Mouse (Mus musculus) adrenal gland, adult 8-10 months (tissue): Measurements from ENCODE around the gene Clock. TPM values are rescaled to one million over a fixed set of nuclear protein-coding genes. Genes with fewer than 3 reads are reported as not detected.

Experiments
- DNase-seq: peaks from one replicate; pipeline ENCODE4 v3.0.0; 2022
- total RNA-seq, 4 experiments: library from RNA; stranded (reverse); gene quantifications; 2 replicates each; pipeline ENCODE4 v1.2.4; 2022

Gene Clock
- total RNA-seq, 4 experiments from 2014 or later = 34.7 to 45.4 (median 43.5) TPM

DNA sequence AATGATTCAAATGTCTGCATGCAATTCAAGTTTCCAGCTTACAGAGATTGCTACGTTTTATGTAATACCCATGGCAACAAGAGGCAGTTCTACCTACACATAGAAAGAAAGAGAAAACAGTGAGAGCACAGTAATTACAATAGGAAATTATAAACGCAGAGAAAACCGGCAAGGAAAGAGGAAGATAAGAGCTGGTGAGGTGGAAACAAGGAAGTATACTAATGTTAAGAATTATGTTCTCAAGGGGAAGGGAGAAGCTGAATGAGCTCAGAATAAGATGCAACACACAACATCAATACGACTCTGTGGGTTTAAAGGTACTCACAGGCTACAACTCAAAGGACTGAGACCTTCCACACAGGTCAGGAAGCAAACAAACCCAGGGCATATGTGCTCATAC is 29.6 kb downstream of the Clock start:
- DNase-seq = no peak

- no peak for DNase-seq
These were observed 53.6 kb downstream of the Clock start for GRCm38 (mm10) chr5:76250948-76251347.

GRCm38 (mm10) chr5:76246539-76246938 is 58.1 kb downstream of the Clock start:
- no peak for DNase-seq

DNA sequence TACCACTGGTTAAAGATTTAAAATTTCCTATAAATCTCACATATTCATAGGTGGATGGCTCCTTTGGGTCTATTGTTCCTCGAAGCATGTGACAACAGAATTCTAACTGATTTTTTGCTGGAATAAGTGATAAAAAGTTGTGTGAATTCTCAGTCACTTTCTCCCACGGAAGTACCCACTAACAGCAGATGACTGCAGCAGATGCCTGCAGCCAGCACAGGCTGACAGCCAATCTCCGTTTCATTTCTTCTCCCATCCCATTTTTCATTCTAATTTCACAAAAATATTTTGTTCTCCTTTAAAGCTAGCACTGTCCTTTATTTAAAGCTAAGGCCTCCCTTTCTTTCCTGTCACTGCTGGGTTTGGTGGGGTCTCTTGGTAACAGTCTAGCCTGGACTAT is 59.2 kb downstream of the Clock start:
- DNase-seq = no peak

DNA sequence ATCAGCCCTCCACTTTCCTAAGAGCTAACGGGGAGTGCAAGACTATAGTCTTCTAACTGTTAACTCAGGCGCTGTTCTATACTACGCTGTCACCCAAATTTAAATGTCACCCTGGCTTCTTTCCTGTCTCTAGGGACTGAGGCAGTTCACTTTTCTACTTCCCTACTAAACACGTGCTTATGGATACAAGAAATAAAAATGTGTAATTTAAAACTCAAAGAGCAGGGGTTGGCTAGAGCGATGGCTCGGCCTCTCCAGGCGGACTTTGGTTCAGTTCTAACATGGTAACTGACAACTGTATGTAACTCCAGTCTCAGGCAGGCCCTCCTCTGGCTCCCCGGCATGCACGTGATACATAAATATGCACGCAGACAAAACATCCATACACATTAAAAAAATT is 60.2 kb downstream of the Clock start:
- DNase-seq = no peak

DNA sequence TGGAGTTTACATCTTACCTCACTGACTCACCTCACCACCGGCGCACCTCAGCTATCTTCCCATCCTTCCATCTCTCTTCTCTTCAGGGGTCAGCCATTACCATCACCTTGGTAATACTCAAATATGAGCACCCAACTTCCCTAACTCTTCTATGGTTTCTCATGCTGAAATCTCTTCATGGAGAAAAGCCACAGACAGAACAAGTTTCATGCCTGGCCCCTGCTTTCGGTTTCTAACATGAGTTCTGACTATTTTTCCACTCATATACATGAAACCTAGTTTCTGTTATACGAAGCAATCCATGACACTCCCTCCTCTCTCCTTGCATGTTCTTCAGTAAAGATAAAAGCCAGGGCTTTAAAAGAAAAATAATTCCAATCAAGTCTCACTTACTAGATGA is 60.7 kb downstream of the Clock start:
- no peak for DNase-seq

GRCm38 (mm10) chr5:76243274-76243673 is 61.3 kb downstream of the Clock start:
- no peak for DNase-seq

DNA sequence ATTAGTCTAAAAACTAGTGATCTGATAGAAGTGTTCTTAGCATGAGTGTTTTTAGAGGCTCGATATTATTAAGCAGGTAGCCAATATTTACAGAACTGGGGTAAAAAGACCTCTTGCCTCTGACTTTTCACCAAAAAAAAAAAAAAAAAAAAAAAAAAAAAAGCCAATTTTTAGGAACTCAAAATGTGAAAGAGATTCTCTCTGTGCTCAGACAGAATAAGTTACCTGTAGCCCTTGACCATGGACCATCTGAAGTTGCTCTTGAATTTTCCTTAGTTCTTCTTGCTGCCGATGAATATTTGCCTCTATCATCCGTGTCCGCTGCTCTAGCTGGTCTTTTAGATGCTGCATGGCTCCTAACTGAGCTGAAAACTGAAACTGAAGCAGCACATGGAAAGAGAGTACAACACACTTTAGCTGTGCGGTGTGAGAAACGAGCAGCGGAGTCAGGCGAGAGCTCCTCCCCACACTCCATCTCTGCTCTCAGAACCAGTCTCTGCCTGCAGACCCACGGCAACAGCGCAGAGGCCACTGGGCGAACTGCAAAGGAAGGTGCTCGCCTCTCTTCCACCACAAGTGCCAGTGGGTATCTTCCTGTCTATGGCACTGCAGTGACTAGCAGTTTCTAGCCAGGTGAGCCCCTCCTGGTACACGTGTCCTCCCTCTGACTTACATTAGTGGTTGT is 73.3 kb downstream of the Clock start:
- DNase-seq = no peak

- DNase-seq = no peak
These were observed 87.9 kb downstream of the Clock start for GRCm38 (mm10) chr5:76216691-76217090.

GRCm38 (mm10) chr5:76208066-76208465 is 96.5 kb downstream of the Clock start:
- no peak for DNase-seq

- no peak for DNase-seq
These were observed 98.7 kb downstream of the Clock start for GRCm38 (mm10) chr5:76205886-76206285.

GRCm38 (mm10) chr5:76203171-76203570 is 101.4 kb downstream of the Clock start:
- no peak for DNase-seq

DNA sequence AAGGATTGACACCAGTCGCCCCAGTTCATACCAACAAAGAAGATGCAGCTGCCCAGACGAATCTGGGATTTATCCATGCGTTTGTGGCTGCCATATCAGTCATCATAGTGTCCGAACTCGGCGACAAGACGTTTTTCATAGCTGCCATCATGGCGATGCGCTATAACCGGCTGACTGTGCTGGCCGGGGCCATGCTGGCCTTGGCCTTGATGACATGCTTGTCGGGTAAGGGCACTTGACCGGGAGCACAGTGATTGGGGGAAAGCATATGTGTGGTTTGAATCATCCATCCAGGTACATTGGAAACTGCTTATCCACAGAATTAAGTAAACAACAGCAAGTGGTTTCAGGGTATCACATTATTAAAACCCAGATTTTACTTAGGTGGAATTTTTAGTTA is 105.2 kb downstream of the Clock start:
- DNase-seq = peak; percentile 25

- no peak for DNase-seq
These were observed 110.1 kb downstream of the Clock start for GRCm38 (mm10) chr5:76194377-76194945.

DNA sequence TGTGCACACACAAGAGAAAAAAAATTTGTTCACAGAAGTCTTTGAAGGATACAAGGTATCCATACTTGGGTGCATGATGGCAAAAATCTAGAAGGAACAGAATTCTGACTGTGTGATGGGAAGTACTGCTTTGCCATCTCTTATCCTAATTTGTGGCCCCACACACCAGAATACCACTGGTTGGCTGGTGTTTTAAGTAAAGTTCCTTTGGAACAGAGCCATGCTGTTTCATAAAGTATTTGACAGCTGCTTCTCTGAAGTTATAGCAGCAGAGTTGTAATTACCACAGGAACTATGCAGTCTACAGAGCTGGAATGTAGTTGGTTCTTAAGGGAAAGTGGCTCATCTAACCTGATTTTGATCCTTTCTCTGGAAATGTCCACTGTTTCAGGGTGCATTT is 111.5 kb downstream of the Clock start:
- DNase-seq = no peak

DNA sequence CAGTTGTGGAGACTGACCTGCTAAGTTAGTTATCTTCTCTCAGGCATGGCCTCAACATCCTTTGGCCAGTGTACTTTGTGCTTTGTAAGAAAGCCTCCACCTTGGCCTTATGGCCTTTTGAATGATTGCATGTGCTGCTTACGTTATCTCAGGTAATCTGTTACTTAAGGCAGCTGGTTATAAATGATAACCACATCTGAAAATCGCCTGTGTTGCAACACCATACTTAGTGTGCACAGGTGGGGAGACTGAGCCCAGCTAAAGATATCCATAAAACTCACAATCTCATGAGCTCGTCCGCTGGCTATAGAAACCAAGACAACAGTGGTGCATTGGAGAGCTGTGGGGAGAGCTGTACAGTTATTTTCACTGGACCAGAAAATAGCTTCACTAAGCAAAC is 114.0 kb downstream of the Clock start:
- DNase-seq = no peak

- no peak for DNase-seq
These were observed 116.7 kb downstream of the Clock start for GRCm38 (mm10) chr5:76187885-76188284.

GRCm38 (mm10) chr5:76184286-76185080 is 120.1 kb downstream of the Clock start:
- peak; percentile 56 for DNase-seq

GRCm38 (mm10) chr5:76183750-76184261 is 120.8 kb downstream of the Clock start, which contains the start of gene Tmem165:
Gene Tmem165 (plus strand): TSS chr5:76183880.
- DNase-seq = peak; percentile 92

DNA sequence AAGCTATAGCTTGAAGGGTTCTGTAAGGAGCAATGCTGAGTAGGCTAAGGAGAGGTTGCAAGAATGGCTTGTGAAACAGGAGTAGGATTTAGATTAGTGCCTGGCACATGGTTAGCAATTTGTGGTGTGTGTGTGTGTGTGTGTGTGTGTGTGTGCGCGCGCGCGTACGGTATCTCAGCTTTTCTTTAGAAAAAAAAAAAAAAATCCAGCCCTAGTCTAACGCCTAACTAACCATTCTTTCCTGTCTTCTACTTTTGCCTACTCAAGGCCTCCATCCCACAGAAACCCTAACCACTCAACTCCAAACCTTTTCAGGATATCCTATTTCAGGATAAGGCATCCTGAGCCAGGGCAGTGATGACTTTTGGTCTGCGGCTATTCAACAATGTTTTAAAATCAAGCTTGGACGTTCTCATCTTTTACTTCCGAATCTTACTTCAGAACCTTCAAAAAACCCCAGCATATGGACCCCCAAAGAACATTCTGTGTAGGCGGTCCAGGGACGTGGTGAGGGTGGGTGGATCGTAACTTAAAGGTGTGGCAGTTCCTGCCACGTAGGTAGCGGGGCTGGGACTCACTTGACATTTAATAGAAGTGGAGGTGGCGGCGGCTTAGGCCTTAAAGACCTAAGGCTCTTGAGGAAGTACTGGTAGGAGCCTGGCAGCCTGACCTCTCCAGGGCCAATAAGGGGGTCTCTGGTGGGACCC is 121.4 kb downstream of the Clock start:
- DNase-seq = no peak

- DNase-seq = no peak
These were observed 122.3 kb downstream of the Clock start for GRCm38 (mm10) chr5:76182326-76182725.

DNA sequence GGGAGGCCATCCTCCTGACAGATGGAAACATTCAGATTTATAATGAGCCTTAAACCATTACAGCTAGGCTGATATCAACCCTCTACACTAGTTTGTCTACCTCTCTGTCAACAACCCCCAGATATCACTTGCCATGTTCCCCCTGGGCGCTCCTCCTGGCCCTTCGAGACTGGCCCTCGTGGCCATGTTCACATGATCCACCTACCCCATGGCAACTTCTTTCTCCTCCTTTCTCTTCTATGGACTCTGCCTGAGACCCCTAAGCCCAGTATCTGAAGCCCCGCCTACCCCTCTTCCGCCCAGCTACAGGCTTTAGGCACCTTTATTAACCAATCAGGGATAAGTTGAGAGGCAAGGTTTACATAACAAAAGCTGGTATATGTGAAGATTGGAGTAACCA is 124.8 kb downstream of the Clock start:
- no peak for DNase-seq

DNA sequence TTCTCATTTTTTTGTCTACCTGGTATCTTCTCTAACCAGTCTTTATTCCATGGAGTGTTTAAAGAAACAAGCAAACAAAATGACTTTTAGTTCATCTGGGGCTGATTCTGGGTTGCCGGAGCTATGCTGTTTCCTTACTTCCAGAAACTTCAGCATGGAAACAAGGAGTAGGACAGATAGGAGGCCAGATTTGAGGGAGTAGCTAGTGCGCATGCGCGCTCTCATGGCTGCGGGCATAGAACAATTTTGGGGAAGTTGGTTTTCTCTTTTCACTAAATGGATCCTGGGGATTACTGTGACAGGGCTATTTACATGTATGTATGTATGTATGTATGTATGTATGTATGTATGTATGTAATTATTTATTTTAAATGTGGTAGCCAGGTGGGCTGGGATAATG is 125.4 kb downstream of the Clock start:
- no peak for DNase-seq
